Mouse (Mus musculus) liver, embryonic 11.5 days (tissue): ENCODE measurements around the gene Kdm1b. TPM values are rescaled to one million over a fixed set of nuclear protein-coding genes. Genes with fewer than 3 reads are reported as not detected.
A peak's percentile ranks its signal among the peaks of the same experiment; 100 is the strongest.

ENCODE experiments used
- ATAC-seq: fragments of 200-750 bp; cut with Nextera tagmentation; replicated peaks from 2 replicates; pipeline ENCODE4 v1.8.0; 2017; ENCODE audit warnings: moderate number of reproducible peaks, mild to moderate bottlenecking, moderate TSS enrichment, moderate library complexity; ENCODE audit not compliant: low FRiP score
- DNase-seq: peaks from one replicate; pipeline ENCODE4 v3.0.0-alpha.2; 2017; ENCODE audit warnings: low spot score
- H3K27ac ChIP-seq: fragments of 300-500 bp; sonication (generic); 2 replicates; pipeline ENCODE4 v1.5.1; 2014; ENCODE audit warnings: mild to moderate bottlenecking, low read depth, low read length, control low read depth
- H3K27me3 ChIP-seq: fragments of 300-500 bp; sonication (generic); replicated peaks from 2 replicates; pipeline ENCODE4 v1.6.1; 2014; ENCODE audit warnings: low read length, mixed read lengths; ENCODE audit not compliant: control insufficient read depth, insufficient read depth
- H3K36me3 ChIP-seq: fragments of 300-500 bp; sonication (generic); 2 replicates; pipeline ENCODE4 v1.6.1; 2014; ENCODE audit warnings: mild to moderate bottlenecking, low read length, moderate library complexity, mixed read lengths; ENCODE audit not compliant: control insufficient read depth, insufficient read depth
- H3K4me1 ChIP-seq: fragments of 300-500 bp; sonication (generic); replicated peaks from 2 replicates; pipeline ENCODE4 v1.6.1; 2014; ENCODE audit warnings: low read length, mixed read lengths; ENCODE audit not compliant: control insufficient read depth, insufficient read depth
- H3K4me2 ChIP-seq: fragments of 300-500 bp; sonication (generic); 2 replicates; pipeline ENCODE4 v1.6.1; 2014; ENCODE audit warnings: mild to moderate bottlenecking, control low read depth, moderate library complexity
- H3K4me3 ChIP-seq: fragments of 300-500 bp; sonication (generic); 2 replicates; pipeline ENCODE4 v1.5.1; 2014; ENCODE audit warnings: low read depth, low read length, control low read depth
- H3K9ac ChIP-seq: fragments of 300-500 bp; sonication (generic); 2 replicates; pipeline ENCODE4 v1.6.1; 2014; ENCODE audit warnings: low read depth, low read length, control low read depth
- H3K9me3 ChIP-seq: fragments of 300-500 bp; sonication (generic); 2 replicates; pipeline ENCODE4 v1.6.1; 2016; ENCODE audit warnings: low read length, inconsistent platforms, mixed read lengths; ENCODE audit not compliant: control insufficient read depth
- WGBS: fragments of 180-500 bp; shearing (Covaris S2); extraction: QIAGEN DNeasy Blood & Tissue Kit; methylation state at CpG from one replicate; pipeline ENCODE4 v1.1.7; 2014; 5-methylcytosine and 5-hydroxymethylcytosine counted together
- polyA plus RNA-seq: library from polyadenylated mRNA; unstranded; fragments of >200 nt; fragmentation: Nextera tagmentation; extraction: Ambion mirVana; gene quantifications from 2 replicates; pipeline ENCODE4 v1.2.1, GENCODE M21; 2014

Gene Kdm1b
- polyA plus RNA-seq, 1 experiment from 2014 or later = 9.2 TPM

- H3K4me3 ChIP-seq = peak within 1 kb of the TSS; percentile 90
- no peak within 1 kb of the TSS; the same call in 1 of the 2 replicates for H3K27ac ChIP-seq
- ATAC-seq (no peak), DNase-seq (no peak)
- peak within 1 kb of the TSS; percentile 76 for H3K9ac ChIP-seq
- H3K27me3 ChIP-seq = no peaks in the 10 kb centered on the region
- H3K36me3 ChIP-seq = peaks cover 2% of the 10 kb centered on the region
- no peaks in the 10 kb centered on the region for H3K9me3 ChIP-seq
- H3K4me2 ChIP-seq = peak within 1 kb of the TSS; percentile 100
- 27% methylated on average over 10 of the region's 10 CpGs for WGBS
- H3K4me1 ChIP-seq = peaks cover 7% of the 10 kb centered on the region
Observed at GRCm38 (mm10) chr13:47044617-47044947, 1.3 kb downstream of the Kdm1b start, which contains the start of gene Tpmt. Gene Tpmt, minus strand, starts transcription at chr13:47044737.

- H3K4me2 ChIP-seq = no peak overlapping the region
- H3K36me3 ChIP-seq = peaks cover 9% of the 10 kb centered on the region
- no peak overlapping the region for H3K27ac ChIP-seq
- DNase-seq (no peak), ATAC-seq (no peak)
- no peaks in the 10 kb centered on the region for H3K9me3 ChIP-seq
- H3K9ac ChIP-seq = no peak overlapping the region
- peaks cover 7% of the 10 kb centered on the region for H3K4me1 ChIP-seq
- H3K4me3 ChIP-seq = no peak overlapping the region
- no peaks in the 10 kb centered on the region for H3K27me3 ChIP-seq
- 97% methylated on average over 4 of the region's 4 CpGs for WGBS
Observed at GRCm38 (mm10) chr13:47047996-47048395, 4.7 kb downstream of the Kdm1b start.

- Histone ChIP-seq H3K9ac (no peak overlapping the region), H3K4me2 (no peak overlapping the region), H3K36me3 (peaks cover 9% of the 10 kb centered on the region), H3K4me1 (no peaks in the 10 kb centered on the region), H3K27ac (no peak overlapping the region), H3K27me3 (no peaks in the 10 kb centered on the region), H3K4me3 (no peak overlapping the region), H3K9me3 (no peaks in the 10 kb centered on the region)
- DNase-seq (no peak), ATAC-seq (no peak)
- WGBS = 71% methylated on average over 4 of the region's 4 CpGs
Observed at GRCm38 (mm10) chr13:47050009-47050408, 6.7 kb downstream of the Kdm1b start.

GRCm38 (mm10) chr13:47053971-47054370 is 10.7 kb downstream of the Kdm1b start:
- 83% methylated on average over 10 of the region's 10 CpGs for WGBS
- no peak overlapping the region for H3K27ac ChIP-seq
- no peak overlapping the region for H3K4me3 ChIP-seq
- H3K9ac ChIP-seq = no peak overlapping the region
- ATAC-seq (no peak), DNase-seq (no peak)
- H3K4me2 ChIP-seq = no peak overlapping the region
- peaks cover 9% of the 10 kb centered on the region for H3K36me3 ChIP-seq
- no peaks in the 10 kb centered on the region for H3K27me3 ChIP-seq
- H3K9me3 ChIP-seq = no peaks in the 10 kb centered on the region
- no peaks in the 10 kb centered on the region for H3K4me1 ChIP-seq

- 0 out of 2 replicates have a peak, but pooled peaks cover 4% of the 10 kb centered on the region for H3K36me3 ChIP-seq
- H3K4me3 ChIP-seq = no peak overlapping the region
- ATAC-seq = no peak
Observed at GRCm38 (mm10) chr13:47056126-47056525, 12.8 kb downstream of the Kdm1b start.

GRCm38 (mm10) chr13:47056781-47057180 is 13.5 kb downstream of the Kdm1b start:
- Histone ChIP-seq H3K4me1 (no peaks in the 10 kb centered on the region), H3K36me3 (0 out of 2 replicates have a peak, but pooled peaks cover 2% of the 10 kb centered on the region), H3K9me3 (no peaks in the 10 kb centered on the region), H3K27me3 (no peaks in the 10 kb centered on the region), H3K4me3 (no peak overlapping the region), H3K9ac (no peak overlapping the region), H3K27ac (no peak overlapping the region), H3K4me2 (no peak overlapping the region)
- WGBS = 81% methylated on average over 5 of the region's 5 CpGs
- DNase-seq = no peak
- ATAC-seq = no peak

More at GRCm38 (mm10) chr13:47056126-47056525, 12.8 kb downstream of the Kdm1b start:
- Histone ChIP-seq H3K9ac (no peak overlapping the region), H3K27ac (no peak overlapping the region), H3K9me3 (no peaks in the 10 kb centered on the region), H3K4me2 (no peak overlapping the region), H3K27me3 (no peaks in the 10 kb centered on the region), H3K4me1 (no peaks in the 10 kb centered on the region)
- DNase-seq = no peak
- 84% methylated on average over 11 of the region's 11 CpGs for WGBS

GRCm38 (mm10) chr13:47062756-47063155 is 19.5 kb downstream of the Kdm1b start:
- Histone ChIP-seq H3K27ac (no peak overlapping the region), H3K36me3 (no peaks in the 10 kb centered on the region), H3K9me3 (no peaks in the 10 kb centered on the region), H3K4me3 (no peak overlapping the region), H3K9ac (no peak overlapping the region), H3K4me2 (no peak overlapping the region), H3K27me3 (no peaks in the 10 kb centered on the region), H3K4me1 (no peaks in the 10 kb centered on the region)
- no peak for ATAC-seq
- 94% methylated on average over 17 of the region's 17 CpGs for WGBS
- DNase-seq = no peak

GRCm38 (mm10) chr13:47063985-47064760 is 20.9 kb downstream of the Kdm1b start:
- WGBS = 84% methylated on average over 15 of the region's 15 CpGs
- no peak overlapping the region for H3K4me3 ChIP-seq
- DNase-seq = peak; percentile 24
- ATAC-seq = no peak
- no peaks in the 10 kb centered on the region for H3K27me3 ChIP-seq
- no peak overlapping the region for H3K27ac ChIP-seq
- H3K9me3 ChIP-seq = no peaks in the 10 kb centered on the region
- H3K4me2 ChIP-seq = no peak overlapping the region
- H3K4me1 ChIP-seq = no peaks in the 10 kb centered on the region
- H3K9ac ChIP-seq = no peak overlapping the region
- H3K36me3 ChIP-seq = no peaks in the 10 kb centered on the region

- no peak for ATAC-seq
- no peaks in the 10 kb centered on the region for H3K4me1 ChIP-seq
- no peak overlapping the region for H3K4me2 ChIP-seq
- no peak overlapping the region for H3K4me3 ChIP-seq
- H3K27ac ChIP-seq = no peak overlapping the region
- DNase-seq = peak; percentile 15
- no peak overlapping the region for H3K9ac ChIP-seq
- H3K27me3 ChIP-seq = no peaks in the 10 kb centered on the region
- 95% methylated on average over 10 of the region's 10 CpGs for WGBS
- H3K36me3 ChIP-seq = no peaks in the 10 kb centered on the region
- H3K9me3 ChIP-seq = no peaks in the 10 kb centered on the region
Observed at GRCm38 (mm10) chr13:47066516-47066915, 23.2 kb downstream of the Kdm1b start.
